ENCODE assay signal across 9 mouse cellular contexts in genomic region chr7:67443666-67444065, GRCm38 (mm10).
DNase-seq lines count a peak whose midpoint lies in the region; ATAC-seq and TF ChIP-seq lines count a peak whose summit lies in the region.
"Had no signal": no experiment of that assay in that cellular context is flagged by ENCODE, and none has a peak within 500 bp of the region (broad histone marks: within the 10 kb centered on the region; RNA-seq: fewer than 3 reads in every experiment).

No protein-coding gene starts in this region.

- peak overlapping the region; percentile 48 for H3K4me2 ChIP-seq in heart, embryonic 13.5 days
- H3K4me2 ChIP-seq in hindbrain, embryonic 12.5 days (replicated peaks): peak overlapping the region; percentile 15
- peak overlapping the region; percentile 99 for H3K4me2 ChIP-seq in myocyte (ENCODE audit: low read depth)

- DNase-seq in heart, adult 18-20 months: no peak
- no peak for DNase-seq in cerebellum, adult 11 months
- no peak for DNase-seq in gastrocnemius, postnatal 25 days
- DNase-seq in spleen, adult 12 weeks (ENCODE audit: low spot score): no peak
- DNase-seq: heart, postnatal 4 days had no signal

- TF ChIP-seq CTCF in bone marrow macrophage, adult 2 months (IDR thresholded peaks at IDR 0.05; ENCODE audit: low read depth, low read length): no peak

- no peaks in the 10 kb centered on the region for H3K9me3 ChIP-seq in heart, embryonic 13.5 days
- H3K9me3 ChIP-seq in hindbrain, embryonic 12.5 days (replicated peaks): no peaks in the 10 kb centered on the region

- peak overlapping the region; percentile 70 for H3K9ac ChIP-seq in heart, embryonic 13.5 days
- no peak overlapping the region for H3K9ac ChIP-seq in hindbrain, embryonic 12.5 days

- ATAC-seq in heart, embryonic 13.5 days (ENCODE audit: extremely low read depth, insufficient number of reproducible peaks, low FRiP score, low TSS enrichment): no peak
- ATAC-seq in hindbrain, embryonic 12.5 days (ENCODE audit: low FRiP score): peak; percentile 24

- H3K4me1 ChIP-seq in heart, embryonic 13.5 days: peaks cover 57% of the 10 kb centered on the region
- H3K4me1 ChIP-seq in bone marrow macrophage, adult 2 months (ENCODE audit: control insufficient read depth, insufficient read depth, low read length): peaks cover 51% of the 10 kb centered on the region
- peaks cover 45% of the 10 kb centered on the region for H3K4me1 ChIP-seq in hindbrain, embryonic 12.5 days

- no peak for TF ChIP-seq POLR2A in bone marrow macrophage, adult 2 months (IDR thresholded peaks at IDR 0.05; ENCODE audit: borderline replicate concordance, low read depth, low read length)
- no peak for TF ChIP-seq POLR2A in myocyte (IDR thresholded peaks at IDR 0.05; ENCODE audit: insufficient read length, low read depth)

- H3K4me3 ChIP-seq in heart, embryonic 13.5 days: no peak overlapping the region
- H3K4me3 ChIP-seq in bone marrow macrophage, adult 2 months (ENCODE audit: insufficient read depth, low read length): no peak overlapping the region
- H3K4me3 ChIP-seq in hindbrain, embryonic 12.5 days: no peak overlapping the region
- H3K4me3 ChIP-seq in myocyte: peak overlapping the region; percentile 12

- H3K27ac ChIP-seq in heart, embryonic 13.5 days (replicated peaks): peak overlapping the region; percentile 85
- 0 out of 2 replicates have a peak overlapping the region, but pooled peaks have one; percentile 91 for H3K27ac ChIP-seq in bone marrow macrophage, adult 2 months (ENCODE audit: insufficient read depth, low read depth, low read length)
- H3K27ac ChIP-seq in hindbrain, embryonic 12.5 days: peak overlapping the region; percentile 79

- H3K79me2 ChIP-seq in myocyte (ENCODE audit: control insufficient read depth, insufficient read depth): no peaks in the 10 kb centered on the region

- 76% methylated on average over 3 of the region's 3 CpGs for WGBS in heart, embryonic 13.5 days
- WGBS in hindbrain, embryonic 12.5 days: 72% methylated on average over 3 of the region's 3 CpGs

- H3K27me3 ChIP-seq in heart, embryonic 13.5 days (replicated peaks): no peaks in the 10 kb centered on the region
- no peaks in the 10 kb centered on the region for H3K27me3 ChIP-seq in hindbrain, embryonic 12.5 days
- H3K27me3 ChIP-seq in myocyte (ENCODE audit: control insufficient read depth, insufficient read depth, insufficient read length): no peaks in the 10 kb centered on the region

- no peaks in the 10 kb centered on the region for H3K36me3 ChIP-seq in heart, embryonic 13.5 days
- H3K36me3 ChIP-seq in hindbrain, embryonic 12.5 days: no peaks in the 10 kb centered on the region
- H3K36me3 ChIP-seq in myocyte (ENCODE audit: control insufficient read depth, insufficient read depth): no peaks in the 10 kb centered on the region

- peak overlapping the region; percentile 21 for H3ac ChIP-seq in myocyte (ENCODE audit: control insufficient read depth, insufficient read length)

TF ChIP-seq in myocyte, 11 proteins besides CTCF, POLR2A, EP300 and RAD21:
- TF ChIP-seq POLR2AphosphoS2 (IDR thresholded peaks at IDR 0.05; ENCODE audit: insufficient read length, low read depth) (no peak), E2F4 (IDR thresholded peaks at IDR 0.05; ENCODE audit: insufficient read depth) (no peak)

Comparison
In these comparisons a context has a peak if more than half of its experiments do, and no peak if none do; other contexts are left out.
1. H3K4me2 ChIP-seq: peak in every context shown above with its lines; median percentile 99 in myocyte; 48 in heart, embryonic 13.5 days; 15 in hindbrain, embryonic 12.5 days.